Mouse (Mus musculus) embryonic facial prominence, embryonic 14.5 days (tissue): Measurements from ENCODE around the gene Lpin1. TPM values are rescaled to one million over a fixed set of nuclear protein-coding genes. Genes with fewer than 3 reads are reported as not detected.

Experiments used
- ATAC-seq: fragments of 200-750 bp; cut with Nextera tagmentation; 2 replicates; pipeline ENCODE4 v1.8.0; 2017; ENCODE audit warnings: low read depth, moderate number of reproducible peaks, moderate TSS enrichment
- DNase-seq: peaks from one replicate; pipeline ENCODE4 v3.0.0-alpha.2; 2015; ENCODE audit warnings: low spot score
- H3K27ac ChIP-seq: fragments of 300-500 bp; sonication (generic); replicated peaks from 2 replicates; pipeline ENCODE4 v1.5.1; 2014; ENCODE audit warnings: low read depth, mild to moderate bottlenecking, low read length, moderate library complexity
- H3K27me3 ChIP-seq: fragments of 300-500 bp; sonication (generic); replicated peaks from 2 replicates; pipeline ENCODE4 v1.6.1; 2014; ENCODE audit warnings: low read length; ENCODE audit not compliant: control insufficient read depth, insufficient read depth
- H3K36me3 ChIP-seq: fragments of 300-500 bp; sonication (generic); 2 replicates; pipeline ENCODE4 v1.6.1; 2014; ENCODE audit warnings: low read length, mixed read lengths; ENCODE audit not compliant: control insufficient read depth, insufficient read depth
- H3K4me1 ChIP-seq: fragments of 300-500 bp; sonication (generic); 2 replicates; pipeline ENCODE4 v1.6.1; 2014; ENCODE audit warnings: antibody characterized with exemption, low read length; ENCODE audit not compliant: control insufficient read depth, insufficient read depth
- H3K4me2 ChIP-seq: fragments of 300-500 bp; sonication (generic); 2 replicates; pipeline ENCODE4 v1.6.1; 2014; ENCODE audit warnings: low read depth, mild to moderate bottlenecking, low read length, moderate library complexity, mixed read lengths
- H3K4me3 ChIP-seq: fragments of 300-500 bp; sonication (generic); 2 replicates; pipeline ENCODE4 v1.5.1; 2014; ENCODE audit warnings: low read depth, mild to moderate bottlenecking, low read length
- H3K9ac ChIP-seq: fragments of 300-500 bp; sonication (generic); 2 replicates; pipeline ENCODE4 v1.6.1; 2014; ENCODE audit warnings: low read depth, mild to moderate bottlenecking, low read length, moderate library complexity, mixed read lengths
- H3K9me3 ChIP-seq: fragments of 300-500 bp; sonication (generic); 2 replicates; pipeline ENCODE4 v1.6.1; 2016; ENCODE audit warnings: low read length; ENCODE audit not compliant: control insufficient read depth
- WGBS: fragments of 180-500 bp; shearing (Covaris S2); extraction: QIAGEN DNeasy Blood & Tissue Kit; methylation state at CpG from one replicate; pipeline ENCODE4 v1.1.7; 2014; 5-methylcytosine and 5-hydroxymethylcytosine counted together
- polyA plus RNA-seq: library from polyadenylated mRNA; unstranded; fragments of >200 nt; fragmentation: Nextera tagmentation; extraction: Ambion mirVana; gene quantifications from 2 replicates; pipeline ENCODE4 v1.2.1, GENCODE M21; 2014

The Lpin1 gene
- polyA plus RNA-seq, 1 experiment from 2014 or later = 7.1 TPM

DNA sequence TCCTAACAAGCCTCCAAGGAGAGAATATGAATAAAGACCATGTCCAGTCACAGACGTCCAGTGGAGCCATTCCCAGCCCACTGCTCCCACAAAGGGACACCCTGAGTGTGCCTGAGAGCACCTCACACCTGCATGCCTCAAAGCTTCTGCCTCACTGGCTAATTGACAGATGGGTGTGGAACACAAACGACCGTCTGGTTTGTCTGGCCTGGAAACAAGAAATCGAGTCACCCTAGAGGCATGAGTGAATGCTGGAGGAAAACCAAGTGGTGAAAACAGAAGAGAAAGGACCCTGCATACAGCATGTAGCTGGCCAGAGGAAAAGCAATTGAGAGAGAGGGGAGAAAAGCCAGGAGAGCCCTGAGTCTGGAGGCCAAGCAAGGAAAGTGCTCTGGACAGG, 53.5 kb downstream of the Lpin1 start:
- Histone ChIP-seq H3K27ac (no peak overlapping the region), H3K4me2 (no peak overlapping the region), H3K4me1 (no peaks in the 10 kb centered on the region), H3K9me3 (no peaks in the 10 kb centered on the region), H3K9ac (no peak overlapping the region), H3K4me3 (no peak overlapping the region), H3K27me3 (no peaks in the 10 kb centered on the region), H3K36me3 (peaks cover 35% of the 10 kb centered on the region)
- DNase-seq (peak; percentile 68), ATAC-seq (peak; percentile 55; the same call in 1 of the 2 replicates)
- WGBS = 42% methylated on average over 4 of the region's 4 CpGs

DNA sequence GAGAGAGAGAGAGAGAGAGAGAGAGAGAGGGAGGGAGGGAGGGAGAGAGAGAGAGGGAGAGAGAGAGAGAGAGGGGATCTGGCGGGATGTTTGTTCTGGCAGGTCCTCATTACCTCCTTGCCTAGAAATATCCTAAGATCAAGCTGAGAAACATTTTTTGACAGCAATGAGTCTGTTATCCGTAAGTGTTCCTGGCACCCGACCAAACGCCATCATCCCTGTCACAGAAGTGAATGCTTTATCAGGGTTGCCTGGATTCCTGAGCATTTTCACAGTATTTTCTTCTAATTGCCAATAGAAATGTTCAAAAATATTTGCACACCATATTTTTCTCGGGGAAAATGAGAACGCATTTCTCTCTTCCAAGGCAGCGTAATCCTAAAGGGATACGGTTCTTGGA, 56.6 kb downstream of the Lpin1 start:
- H3K27me3 ChIP-seq = no peaks in the 10 kb centered on the region
- no peak overlapping the region for H3K4me2 ChIP-seq
- DNase-seq (peak; percentile 74), ATAC-seq (no peak)
- peaks cover 21% of the 10 kb centered on the region; the same call in 1 of the 2 replicates for H3K36me3 ChIP-seq
- H3K9me3 ChIP-seq = no peaks in the 10 kb centered on the region
- H3K9ac ChIP-seq = 0 out of 2 replicates have a peak overlapping the region, but pooled peaks have one; percentile 6
- H3K4me3 ChIP-seq = no peak overlapping the region
- H3K4me1 ChIP-seq = no peaks in the 10 kb centered on the region
- 68% methylated on average over 8 of the region's 8 CpGs for WGBS
- H3K27ac ChIP-seq = no peak overlapping the region

DNA sequence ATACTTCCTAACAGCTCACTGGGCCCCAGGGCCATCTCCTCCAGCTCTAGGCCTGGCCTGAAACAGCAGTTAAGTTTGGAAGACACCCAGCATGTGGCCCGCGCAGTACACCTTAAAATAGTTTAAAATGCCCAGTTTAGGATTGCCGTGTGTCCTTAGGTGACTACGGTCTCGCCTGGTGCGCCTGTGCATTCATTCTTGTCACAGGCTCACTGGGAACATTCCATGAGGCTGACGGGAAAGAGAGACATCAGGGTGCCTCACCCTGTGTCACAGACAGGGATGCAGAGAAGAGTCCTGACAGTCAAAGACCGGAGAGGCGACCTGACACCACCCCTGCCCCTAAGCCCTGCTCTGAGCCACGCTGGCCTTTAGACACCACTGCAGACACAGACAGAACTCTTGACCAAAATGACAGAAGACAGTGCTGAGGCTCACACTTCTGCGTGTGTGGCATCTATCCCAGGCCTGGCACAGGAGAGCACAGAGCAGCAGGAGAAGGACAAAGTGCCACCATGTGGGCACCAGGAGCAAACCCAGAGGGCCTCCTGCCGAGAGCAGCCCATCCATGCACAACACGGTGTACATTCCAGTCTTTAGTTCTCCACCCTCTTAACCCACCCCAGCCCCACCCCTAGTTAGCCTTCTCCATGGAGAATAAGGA, 58.5 kb downstream of the Lpin1 start:
- 81% methylated on average over 12 of the region's 13 CpGs for WGBS
- no peak for DNase-seq
- Histone ChIP-seq H3K4me1 (no peaks in the 10 kb centered on the region), H3K27ac (no peak overlapping the region), H3K36me3 (peaks cover 26% of the 10 kb centered on the region), H3K9ac (no peak overlapping the region), H3K4me2 (no peak overlapping the region), H3K4me3 (no peak overlapping the region), H3K9me3 (no peaks in the 10 kb centered on the region), H3K27me3 (no peaks in the 10 kb centered on the region)
- ATAC-seq = no peak

DNA sequence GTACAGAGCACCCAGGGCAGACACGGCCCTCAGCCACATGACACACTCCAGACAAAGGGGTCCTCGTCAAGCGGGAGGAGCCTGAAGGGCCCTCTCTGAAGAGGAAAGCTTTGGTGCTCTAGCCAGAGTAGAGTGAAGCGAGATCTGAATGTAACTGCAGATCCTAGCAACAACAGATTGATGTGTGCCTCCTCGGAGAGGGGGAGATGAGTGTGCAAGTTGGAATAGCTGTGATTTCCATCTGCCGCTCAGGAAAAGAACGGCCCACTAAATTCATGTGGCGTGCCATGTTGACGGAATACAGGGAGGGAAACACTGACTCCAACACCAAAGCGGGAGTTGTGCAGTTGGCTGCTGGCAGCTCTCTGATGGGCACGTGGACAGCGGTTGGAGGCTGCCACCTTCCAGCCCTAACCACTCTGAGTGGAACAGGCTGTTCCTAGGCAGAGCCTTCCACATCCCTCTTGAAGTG, 59.7 kb downstream of the Lpin1 start:
- Histone ChIP-seq H3K27ac (no peak overlapping the region), H3K9ac (no peak overlapping the region), H3K9me3 (no peaks in the 10 kb centered on the region), H3K4me3 (no peak overlapping the region), H3K4me2 (no peak overlapping the region), H3K27me3 (no peaks in the 10 kb centered on the region), H3K4me1 (no peaks in the 10 kb centered on the region), H3K36me3 (peaks cover 37% of the 10 kb centered on the region)
- WGBS = 78% methylated on average over 12 of the region's 12 CpGs
- DNase-seq (no peak), ATAC-seq (no peak; the same call in 1 of the 2 replicates)

DNA sequence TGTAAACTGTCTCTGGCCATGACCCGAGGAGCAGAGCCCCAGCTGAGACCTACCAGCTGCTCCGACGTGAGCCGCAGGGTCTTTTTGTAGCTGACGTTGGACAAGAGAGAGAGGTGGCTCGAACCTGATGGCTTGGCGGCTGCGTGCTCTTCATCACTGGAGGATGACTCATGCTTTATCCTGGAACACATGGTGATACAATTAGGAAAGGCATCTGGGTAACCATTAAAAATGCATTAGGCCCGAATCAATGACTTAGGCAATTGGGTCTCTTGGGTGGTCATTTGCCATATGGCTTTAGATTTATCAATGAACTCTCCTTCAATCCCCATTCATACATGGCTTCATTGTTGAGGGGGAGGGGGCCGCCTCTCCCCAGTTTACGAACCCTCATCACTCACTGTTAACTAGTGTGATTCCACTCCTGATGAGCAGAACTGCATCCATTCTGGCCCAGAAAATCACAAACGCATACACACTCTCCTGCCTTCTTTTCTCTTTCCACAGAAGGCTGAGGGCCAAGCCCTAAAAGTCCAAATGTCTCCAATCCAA, 61.9 kb downstream of the Lpin1 start:
- no peaks in the 10 kb centered on the region for H3K4me1 ChIP-seq
- no peak overlapping the region for H3K27ac ChIP-seq
- no peaks in the 10 kb centered on the region for H3K9me3 ChIP-seq
- WGBS = 76% methylated on average over 12 of the region's 12 CpGs
- ATAC-seq (no peak), DNase-seq (no peak)
- H3K4me2 ChIP-seq = no peak overlapping the region
- no peak overlapping the region for H3K4me3 ChIP-seq
- H3K9ac ChIP-seq = no peak overlapping the region
- no peaks in the 10 kb centered on the region for H3K27me3 ChIP-seq
- peaks cover 50% of the 10 kb centered on the region for H3K36me3 ChIP-seq

DNA sequence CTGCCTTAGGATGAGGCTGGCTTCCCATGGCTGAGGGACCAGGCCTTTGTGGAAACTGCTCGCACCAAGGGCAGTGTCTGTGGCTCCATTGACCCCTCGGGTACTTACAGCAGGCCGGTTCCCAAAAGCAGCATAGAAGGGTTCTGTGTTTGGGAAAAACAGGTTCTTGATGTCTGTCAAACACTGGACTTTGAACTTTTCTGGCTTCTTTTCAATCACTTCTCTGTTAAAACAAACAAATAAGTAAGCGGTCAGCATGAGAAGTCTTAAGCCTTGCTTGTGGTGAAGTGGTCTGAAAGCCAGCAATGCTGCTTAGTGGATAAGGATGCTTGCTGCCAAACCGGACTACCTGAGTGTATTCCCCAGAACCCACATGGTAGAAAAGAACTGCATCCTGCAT, 69.2 kb downstream of the Lpin1 start:
- peaks cover 39% of the 10 kb centered on the region for H3K36me3 ChIP-seq
- no peaks in the 10 kb centered on the region for H3K9me3 ChIP-seq
- no peak overlapping the region for H3K27ac ChIP-seq
- H3K4me1 ChIP-seq = peaks cover 8% of the 10 kb centered on the region; the same call in 1 of the 2 replicates
- 87% methylated on average over 5 of the region's 5 CpGs for WGBS
- no peak overlapping the region for H3K4me3 ChIP-seq
- no peaks in the 10 kb centered on the region for H3K27me3 ChIP-seq
- no peak for ATAC-seq
- no peak overlapping the region for H3K9ac ChIP-seq
- no peak for DNase-seq
- H3K4me2 ChIP-seq = no peak overlapping the region

DNA sequence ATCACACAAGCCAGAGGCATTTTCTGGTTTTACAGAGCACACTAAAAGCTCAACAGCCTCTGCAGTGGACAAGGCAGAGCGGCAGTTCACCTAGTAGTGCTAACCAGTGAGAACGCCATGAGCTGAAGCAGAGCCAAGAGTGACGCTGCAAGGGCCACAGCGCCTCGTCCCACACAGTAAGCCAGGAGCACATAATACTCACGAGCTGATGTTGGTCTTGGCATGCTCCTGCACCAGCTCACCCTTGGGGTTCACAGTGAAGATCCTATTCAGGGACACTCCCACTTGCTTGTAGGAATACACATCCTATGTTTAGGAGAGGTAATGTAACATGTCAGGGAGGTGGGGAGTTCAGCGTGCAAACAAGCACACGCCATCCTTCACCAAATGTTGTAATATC, 70.1 kb downstream of the Lpin1 start:
- H3K4me2 ChIP-seq = no peak overlapping the region
- no peak for DNase-seq
- no peaks in the 10 kb centered on the region for H3K9me3 ChIP-seq
- 77% methylated on average over 8 of the region's 8 CpGs for WGBS
- H3K4me3 ChIP-seq = no peak overlapping the region
- H3K9ac ChIP-seq = no peak overlapping the region
- peak overlapping the region; percentile 44; the same call in 1 of the 2 replicates for H3K27ac ChIP-seq
- no peaks in the 10 kb centered on the region for H3K27me3 ChIP-seq
- peaks cover 8% of the 10 kb centered on the region; the same call in 1 of the 2 replicates for H3K4me1 ChIP-seq
- H3K36me3 ChIP-seq = peaks cover 32% of the 10 kb centered on the region
- no peak for ATAC-seq

DNA sequence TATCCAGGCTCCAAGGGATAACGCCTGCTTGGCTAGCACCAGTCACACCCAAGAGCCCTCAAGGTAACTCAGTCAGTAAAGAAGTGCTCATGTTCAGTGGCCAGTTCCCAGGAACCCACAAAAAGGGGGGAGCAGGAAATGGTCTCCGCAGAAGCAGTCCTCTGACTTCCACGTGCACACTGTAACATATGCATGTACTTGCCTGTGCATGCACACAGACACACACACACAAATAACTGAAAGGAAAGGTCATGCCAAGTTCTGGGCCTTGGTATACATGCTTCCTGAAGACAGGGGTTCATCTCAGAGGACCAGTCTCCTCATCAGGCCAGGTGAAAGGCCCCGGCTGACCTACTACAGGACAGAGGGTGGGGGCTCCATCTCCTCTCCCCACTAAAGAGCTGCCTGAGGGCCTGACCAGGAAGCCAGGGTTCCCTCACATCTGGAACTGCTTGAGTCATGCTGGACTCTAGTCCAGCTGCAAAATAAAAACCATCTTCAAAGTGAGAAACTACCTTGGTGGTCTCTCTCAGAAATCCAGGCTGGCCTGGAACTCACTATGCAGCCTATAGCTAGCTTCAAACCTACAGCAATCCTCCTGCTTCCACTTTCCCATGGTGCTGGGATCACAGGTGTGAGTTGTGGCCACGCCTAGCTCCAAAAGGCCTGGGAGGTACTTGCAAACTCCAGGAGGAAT, 70.7 kb downstream of the Lpin1 start:
- Histone ChIP-seq H3K4me3 (no peak overlapping the region), H3K4me2 (no peak overlapping the region), H3K36me3 (peaks cover 27% of the 10 kb centered on the region), H3K4me1 (peaks cover 8% of the 10 kb centered on the region; the same call in 1 of the 2 replicates), H3K27ac (peak overlapping the region; percentile 44; the same call in 1 of the 2 replicates), H3K9me3 (no peaks in the 10 kb centered on the region), H3K27me3 (no peaks in the 10 kb centered on the region), H3K9ac (no peak overlapping the region)
- peak; percentile 56 for ATAC-seq
- WGBS = 49% methylated on average over 5 of the region's 5 CpGs
- DNase-seq = no peak
